Mouse (Mus musculus) stomach, embryonic 16.5 days (tissue): Measurements from ENCODE around the gene Lrrd1. TPM values are rescaled to one million over a fixed set of nuclear protein-coding genes. Genes with fewer than 3 reads are reported as not detected.

Experiments
- ATAC-seq: fragments of 200-750 bp; cut with Nextera tagmentation; 2 replicates; pipeline ENCODE4 v1.8.0; 2017; ENCODE audit warnings: moderate number of reproducible peaks, moderate TSS enrichment; ENCODE audit not compliant: insufficient read depth, low FRiP score
- H3K27ac ChIP-seq: fragments of 300-500 bp; sonication (generic); 2 replicates; pipeline ENCODE4 v1.5.1; 2014; ENCODE audit warnings: low read length
- H3K27me3 ChIP-seq: fragments of 300-500 bp; sonication (generic); 2 replicates; pipeline ENCODE4 v1.6.1; 2014; ENCODE audit warnings: low read length, control low read depth, mixed read lengths; ENCODE audit not compliant: control insufficient read depth, insufficient read depth
- H3K36me3 ChIP-seq: fragments of 300-500 bp; sonication (generic); 2 replicates; pipeline ENCODE4 v1.6.1; 2014; ENCODE audit warnings: low read length; ENCODE audit not compliant: control insufficient read depth, insufficient read depth
- H3K4me1 ChIP-seq: fragments of 300-500 bp; sonication (generic); 2 replicates; pipeline ENCODE4 v1.6.1; 2014; ENCODE audit warnings: low read length, control low read depth, mixed read lengths; ENCODE audit not compliant: control insufficient read depth, insufficient read depth
- H3K4me2 ChIP-seq: fragments of 300-500 bp; sonication (generic); 2 replicates; pipeline ENCODE4 v1.6.1; 2014; ENCODE audit warnings: low read depth, low read length, mixed read lengths
- H3K4me3 ChIP-seq: fragments of 300-500 bp; sonication (generic); replicated peaks from 2 replicates; pipeline ENCODE4 v1.5.1; 2014; ENCODE audit warnings: mild to moderate bottlenecking, low read length
- H3K9ac ChIP-seq: fragments of 300-500 bp; sonication (generic); 2 replicates; pipeline ENCODE4 v1.6.1; 2014; ENCODE audit warnings: low read length
- H3K9me3 ChIP-seq: fragments of 300-500 bp; sonication (generic); replicated peaks from 2 replicates; pipeline ENCODE4 v1.6.1; 2016; ENCODE audit warnings: low read length, control low read depth; ENCODE audit not compliant: control insufficient read depth
- WGBS: fragments of 180-500 bp; shearing (Covaris S2); extraction: QIAGEN DNeasy Blood & Tissue Kit; methylation state at CpG from one replicate; pipeline ENCODE4 v1.1.7; 2014; 5-methylcytosine and 5-hydroxymethylcytosine counted together
- polyA plus RNA-seq: library from polyadenylated mRNA; unstranded; fragments of >200 nt; fragmentation: Nextera tagmentation; extraction: Ambion mirVana; gene quantifications from 2 replicates; pipeline ENCODE4 v1.2.1, GENCODE M21; 2015

Gene Lrrd1
- polyA plus RNA-seq, 1 experiment from 2014 or later, result not detected

- no peaks in the 10 kb centered on the region for H3K27me3 ChIP-seq
- H3K4me1 ChIP-seq, result no peaks in the 10 kb centered on the region
- no peak overlapping the region for H3K27ac ChIP-seq
- ATAC-seq, result no peak
- WGBS, result 56% methylated on average over 2 of the region's 2 CpGs
- no peaks in the 10 kb centered on the region for H3K36me3 ChIP-seq
- H3K4me2 ChIP-seq, result no peak overlapping the region
- H3K4me3 ChIP-seq, result no peak overlapping the region
- H3K9ac ChIP-seq, result no peak overlapping the region
- H3K9me3 ChIP-seq, result no peaks in the 10 kb centered on the region
These were observed 60.5 kb downstream of the Lrrd1 start for GRCm38 (mm10) chr5:3905471-3905870.

Other genes with a start within 250 kb of the Lrrd1 start
- 10.8 and 16.1 TPM in 2 replicates for gene Pex1, start 249.1 kb upstream of the Lrrd1 start, polyA plus RNA-seq
- 10.0 and 12.3 TPM in 2 replicates for gene Rbm48, start 248.6 kb upstream of the Lrrd1 start, polyA plus RNA-seq
- not detected in 2 replicates for gene Tmbim7, start 194.0 kb upstream of the Lrrd1 start, polyA plus RNA-seq
- 45.7 and 46.0 TPM in 2 replicates for gene Gatad1, start 188.0 kb upstream of the Lrrd1 start, polyA plus RNA-seq
- gene Ankib1, start 42.2 kb upstream of the Lrrd1 start, polyA plus RNA-seq, result 6.3 and 7.7 TPM in 2 replicates
- gene Krit1, start 42.0 kb upstream of the Lrrd1 start, polyA plus RNA-seq, result 41.3 and 46.3 TPM in 2 replicates
- 8.9 and 9.1 TPM in 2 replicates for gene Mterf1a, start 48.8 kb downstream of the Lrrd1 start, polyA plus RNA-seq
- gene Akap9, start 82.9 kb downstream of the Lrrd1 start, polyA plus RNA-seq, result 123 and 137 TPM in 2 replicates